Mouse (Mus musculus) forebrain, embryonic 16.5 days (tissue): ENCODE data around the gene Gtf2a1. TPM values are rescaled to one million over a fixed set of nuclear protein-coding genes. Genes with fewer than 3 reads are reported as not detected.

Experiments used
- polyA plus RNA-seq: library from polyadenylated mRNA; unstranded; fragments of >200 nt; fragmentation: Nextera tagmentation; extraction: Ambion mirVana; gene quantifications from 2 replicates; pipeline ENCODE4 v1.2.1, GENCODE M21; 2015

Gtf2a1 gene
- polyA plus RNA-seq, 1 experiment from 2014 or later, result 77.2 TPM

Other genes starting within 250 kb of the Gtf2a1 start
- gene Cep128, start 206.1 kb downstream of the Gtf2a1 start, polyA plus RNA-seq, result 6.4 and 6.8 TPM in 2 replicates
- gene Tshr, start 205.9 kb downstream of the Gtf2a1 start, polyA plus RNA-seq, result 0.95 and 1.7 TPM in 2 replicates
- gene Ston2, start 197.9 kb upstream of the Gtf2a1 start, polyA plus RNA-seq, result 4.7 and 6.4 TPM in 2 replicates